Mouse (Mus musculus) megakaryocyte, embryonic 14.5 days (primary cell): ENCODE measurements around the gene Mcur1.

ENCODE experiments used
- FLI1 ChIP-seq: IDR thresholded peaks from 2 replicates; pipeline ENCODE4 v1.6.1; 2012; ENCODE audit warnings: low read length, inconsistent platforms, mixed read lengths
- GATA1 ChIP-seq: IDR thresholded peaks from 3 replicates; pipeline ENCODE4 v1.6.1; 2012; ENCODE audit warnings: mixed read lengths, low read length, inconsistent platforms, borderline replicate concordance

DNA sequence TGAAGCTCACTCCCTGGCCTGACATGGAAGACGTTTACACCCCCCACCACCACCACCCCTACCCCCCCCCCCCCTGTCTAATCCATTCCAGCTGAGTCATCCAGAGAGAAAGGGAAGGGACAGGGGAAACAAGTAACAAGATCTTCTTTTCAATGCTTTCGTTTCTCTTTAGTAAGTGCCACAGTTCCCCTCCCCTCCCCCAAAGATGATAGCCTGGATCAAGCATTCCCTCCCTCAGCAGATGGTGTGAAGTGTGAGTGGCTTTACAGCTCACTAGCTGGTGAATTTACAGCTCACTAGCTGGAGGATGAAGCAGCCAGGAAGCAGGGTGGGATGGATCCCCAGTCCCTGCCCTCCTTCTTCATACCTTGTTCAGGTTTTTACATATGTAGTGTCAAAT, 63.3 kb downstream of the Mcur1 start:
- no peak for TF ChIP-seq GATA1
- TF ChIP-seq FLI1 = no peak
